Mouse (Mus musculus) testis, adult 2 months (tissue): ENCODE data around the gene Spats2l.

ENCODE experiments used
- CTCF ChIP-seq: fragments of 200-500 bp; IDR thresholded peaks from 2 replicates; pipeline ENCODE4 v1.5.1; 2012; ENCODE audit warnings: low read depth, mild to moderate bottlenecking, inconsistent platforms, low read length, moderate library complexity; ENCODE audit not compliant: control insufficient read depth, insufficient read depth, insufficient replicate concordance
- POLR2A ChIP-seq: fragments of 200-500 bp; IDR thresholded peaks from 2 replicates; pipeline ENCODE4 v1.6.1; 2012; ENCODE audit warnings: low read depth, mild to moderate bottlenecking, inconsistent platforms, low read length, moderate library complexity; ENCODE audit not compliant: control insufficient read depth

- TF ChIP-seq POLR2A (no peak), CTCF (no peak)
Observed at GRCm38 (mm10) chr1:57741740-57742139, 32.2 kb upstream of the Spats2l start.
